Mouse (Mus musculus) inflammation-experienced regulatory T-cells, adult 16 weeks (primary cell): ENCODE results near the gene Zer1. TPM values are rescaled to one million over a fixed set of nuclear protein-coding genes. Genes with fewer than 3 reads are reported as not detected.

ENCODE experiments used
- polyA plus RNA-seq: library from polyadenylated mRNA; unstranded; fragments of 100-300 nt; shearing (Covaris generic); gene quantifications from one replicate; pipeline ENCODE4 v1.2.1, GENCODE M21; 2017

Zer1 gene
- polyA plus RNA-seq, result 37.3 TPM

DNA sequence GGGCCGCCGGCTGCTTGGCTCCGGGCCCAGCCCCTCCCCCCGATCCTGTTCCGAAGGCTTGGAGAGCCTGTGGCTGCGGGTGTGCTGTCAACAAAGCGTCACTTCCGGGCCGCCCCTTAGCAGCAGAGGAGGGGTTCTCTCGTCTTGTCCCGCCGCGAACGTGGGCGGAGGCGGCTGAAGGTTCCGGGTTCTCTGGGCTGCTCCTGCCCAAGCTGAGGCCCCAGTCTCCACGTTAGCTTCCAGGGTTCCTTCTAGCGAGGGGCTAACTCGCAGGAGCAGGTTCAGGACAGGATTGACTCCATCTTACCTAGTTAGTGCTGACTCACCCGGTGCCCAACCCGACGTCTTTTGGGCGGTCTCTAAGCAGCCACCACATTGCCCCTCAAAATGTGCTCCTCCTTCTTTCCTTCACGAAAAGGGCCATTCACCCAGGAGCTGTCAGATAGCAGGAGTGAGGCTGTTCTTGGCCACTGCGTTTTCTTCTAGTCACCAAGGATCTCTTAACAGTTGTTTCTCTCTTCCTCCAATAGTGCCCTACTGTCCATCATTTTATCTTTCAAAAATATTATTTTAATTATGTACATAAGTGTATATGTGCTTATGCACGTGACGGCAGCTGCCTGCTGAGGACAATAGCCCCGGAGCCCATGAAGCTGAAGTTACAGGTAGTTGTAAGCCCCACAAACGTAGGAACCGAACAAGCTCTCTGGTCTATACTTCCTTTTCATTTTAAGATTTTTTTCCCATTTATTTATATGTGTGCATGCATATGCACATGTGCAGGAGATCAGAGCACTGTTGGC lies at the start of gene Zer1:
TSS of gene Zer1 (minus strand) at position 114 of the 803 bp plus-strand sequence.

GRCm38 (mm10) chr2:30171371-30171996 lies 47.1 kb upstream of the Zer1 start, which contains the start of gene Endog:
Gene Endog (plus strand): TSS chr2:30171493.

DNA sequence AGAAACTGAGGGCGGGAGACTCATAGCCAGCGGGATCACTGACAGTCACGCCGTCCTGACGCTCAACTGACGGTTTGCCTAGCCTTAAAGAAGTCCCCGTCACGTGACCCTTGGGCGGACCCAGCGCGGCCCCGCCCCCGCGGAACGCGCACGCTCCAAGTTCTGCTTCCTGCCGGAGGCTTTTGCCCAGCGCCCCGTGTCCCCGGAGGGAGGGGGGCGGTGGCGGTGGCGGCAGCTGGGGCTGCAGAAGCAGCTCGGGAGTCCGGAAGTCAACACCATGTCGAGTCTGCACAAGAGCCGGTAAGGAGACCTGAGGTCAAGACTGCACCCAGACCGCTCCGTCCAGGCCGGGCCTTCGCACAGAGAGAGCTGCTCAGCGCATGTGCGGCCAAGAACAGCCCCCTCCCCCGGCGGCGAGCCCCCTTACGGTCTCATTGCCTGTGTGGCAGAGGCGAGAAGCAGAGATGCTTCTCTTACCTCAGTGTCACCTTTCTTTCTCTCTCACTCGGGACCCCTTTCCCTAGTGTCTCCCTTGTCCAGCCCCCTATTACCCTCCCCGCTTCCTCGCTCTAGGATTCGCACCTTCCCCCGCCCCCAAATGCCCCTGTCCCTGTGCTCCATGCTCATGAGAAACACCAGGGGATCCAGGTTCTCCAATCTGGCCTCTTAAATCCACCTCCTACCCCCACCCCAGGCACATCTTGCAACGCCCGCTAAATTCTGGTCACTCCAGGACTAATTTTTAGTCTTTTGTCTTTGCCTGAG lies 9.4 kb upstream of the Zer1 start, which contains the start of gene Tbc1d13:
TSS of gene Tbc1d13 (plus strand) at position 134 of the 765 bp plus-strand sequence.

GRCm38 (mm10) chr2:30093471-30094207 lies 30.7 kb downstream of the Zer1 start, which contains the start of gene Zdhhc12:
Gene Zdhhc12 (minus strand): TSS chr2:30093648.

DNA sequence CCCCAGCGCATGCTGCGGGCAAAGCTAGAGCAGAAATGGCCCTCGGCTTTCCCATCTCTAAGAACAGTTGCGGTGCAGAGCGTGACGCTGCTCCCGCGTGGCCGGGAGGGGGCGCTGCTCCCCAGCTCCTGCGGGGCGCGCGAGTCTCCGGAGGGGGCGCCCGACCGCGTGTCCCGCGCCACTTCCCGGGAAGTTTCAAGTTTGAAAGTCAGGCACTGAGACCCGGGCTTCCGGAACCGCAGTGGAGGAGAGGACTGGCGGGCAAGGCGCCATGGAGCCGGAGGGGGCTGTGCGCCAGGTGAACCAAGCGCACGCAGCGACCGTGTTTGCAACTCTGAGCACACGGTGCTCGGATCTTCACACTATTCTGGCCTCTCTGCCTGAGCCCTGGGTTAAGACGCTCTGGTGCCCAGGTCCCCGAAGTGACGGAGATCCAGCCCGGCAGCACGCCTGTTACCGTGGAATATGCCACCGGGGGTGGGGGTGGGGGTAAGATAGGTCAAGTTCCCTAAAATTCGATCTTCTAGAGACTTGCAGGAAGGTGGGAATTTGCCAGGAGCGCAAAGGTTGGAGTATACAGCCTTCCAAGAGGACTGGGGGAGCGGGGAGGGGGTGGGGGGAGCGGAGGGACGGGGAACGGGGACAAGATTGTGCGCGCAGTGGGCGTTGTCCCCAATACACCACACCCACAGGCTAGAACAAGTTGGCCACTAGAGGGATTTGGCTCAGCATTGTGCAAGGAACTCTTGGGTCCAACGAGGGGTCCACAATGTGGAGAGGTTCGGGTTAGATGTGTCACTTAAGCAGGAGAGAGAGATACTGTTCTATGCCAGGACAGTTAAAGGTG lies 46.7 kb downstream of the Zer1 start, which contains the start of gene Pkn3:
TSS of gene Pkn3 (plus strand) at position 183 of the 847 bp plus-strand sequence.

DNA sequence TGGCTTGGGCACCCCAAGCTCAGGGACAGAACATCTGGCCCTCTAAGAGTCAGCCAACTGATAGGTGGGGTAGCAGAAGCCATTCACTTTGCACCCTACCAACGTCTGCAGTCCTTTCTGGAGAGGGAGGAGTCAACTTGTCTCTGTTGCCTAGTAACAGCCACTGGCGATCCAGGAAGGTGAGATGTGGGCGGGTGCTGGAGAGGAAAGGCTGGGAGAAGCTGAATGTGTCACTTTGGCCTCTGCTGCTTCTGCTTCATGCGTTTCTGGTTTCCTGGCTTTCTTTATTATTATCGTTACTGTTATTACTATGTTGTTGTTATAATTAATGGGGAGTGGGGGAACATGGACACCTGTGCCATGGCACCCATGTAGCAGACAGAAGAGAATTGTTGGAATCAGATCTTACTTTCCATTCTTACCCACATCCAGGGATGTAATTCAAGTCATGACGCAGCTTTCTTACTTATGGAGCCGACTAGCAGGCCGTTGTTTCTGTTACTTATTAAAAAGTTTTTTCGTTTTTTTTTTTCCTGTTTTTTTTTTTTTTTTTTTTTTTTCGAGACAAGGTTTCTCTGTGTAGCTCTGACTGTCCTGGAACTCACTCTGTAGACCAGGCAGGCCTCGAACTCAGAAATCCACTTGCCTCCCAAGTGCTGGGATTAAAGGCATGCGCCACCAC lies 67.0 kb downstream of the Zer1 start, which contains the start of gene Set:
TSS of gene Set (plus strand) at position 156 of the 682 bp plus-strand sequence.

DNA sequence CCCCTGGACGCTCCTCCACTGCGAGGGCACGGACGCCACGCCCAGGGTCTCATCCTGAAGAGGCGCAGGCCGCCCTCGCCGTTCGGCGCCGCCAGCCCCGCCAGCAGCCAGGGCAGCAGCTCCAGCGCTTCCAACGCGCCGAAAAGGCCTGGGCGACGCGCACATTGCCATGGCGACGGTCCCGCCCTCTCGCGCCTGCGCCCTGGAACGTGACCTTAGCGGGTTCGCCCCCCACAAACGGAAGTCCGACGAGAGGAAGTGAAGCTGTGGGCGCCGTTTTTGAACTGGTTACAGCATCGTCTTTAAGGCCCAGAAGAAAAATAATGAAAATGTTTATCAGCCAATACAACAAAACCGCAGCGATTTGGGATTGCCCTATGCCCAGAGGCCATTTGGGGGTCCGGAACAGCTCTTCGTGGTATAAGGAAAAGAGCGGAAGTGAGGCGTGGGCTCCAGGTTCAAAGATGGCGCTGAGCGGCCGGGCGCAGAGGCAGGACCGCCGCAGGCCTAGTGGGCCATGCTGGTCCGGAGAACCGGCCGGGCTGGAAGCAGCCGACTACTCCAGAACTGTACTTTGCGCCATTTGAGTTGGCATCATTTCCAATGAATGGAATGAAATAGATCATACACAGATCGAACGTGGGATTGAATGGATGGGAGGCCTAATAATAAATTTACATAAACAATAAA lies 75.5 kb downstream of the Zer1 start, which contains the start of gene Wdr34:
TSS of gene Wdr34 (minus strand) at position 183 of the 690 bp plus-strand sequence.

Other genes with a start within 250 kb of the Zer1 start
- 85.8 TPM for gene Odf2, start 235.4 kb downstream of the Zer1 start, polyA plus RNA-seq
- 84.5 TPM for gene Gle1, start 189.2 kb downstream of the Zer1 start, polyA plus RNA-seq
- gene Sptan1, start 159.0 kb downstream of the Zer1 start, polyA plus RNA-seq, result 124 TPM
- 1.7 TPM for gene Wdr34, start 75.7 kb downstream of the Zer1 start, polyA plus RNA-seq
- gene Set, start 67.2 kb downstream of the Zer1 start, polyA plus RNA-seq, result 141 TPM
- gene Pkn3, start 46.9 kb downstream of the Zer1 start, polyA plus RNA-seq, result 2.5 TPM
- 32.3 TPM for gene Zdhhc12, start 30.9 kb downstream of the Zer1 start, polyA plus RNA-seq
- gene Tbc1d13, start 9.2 kb upstream of the Zer1 start, polyA plus RNA-seq, result 8.8 TPM
- 2.6 TPM for gene Endog, start 46.9 kb upstream of the Zer1 start, polyA plus RNA-seq
- 47.6 TPM for gene Spout1, start 53.9 kb upstream of the Zer1 start, polyA plus RNA-seq
- 11.9 TPM for gene Kyat1, start 81.3 kb upstream of the Zer1 start, polyA plus RNA-seq
- 6.4 TPM for gene Lrrc8a, start 113.1 kb upstream of the Zer1 start, polyA plus RNA-seq
- gene Gm28035, start 116.0 kb upstream of the Zer1 start, polyA plus RNA-seq, result 1.6 TPM
- gene Phyhd1, start 141.6 kb upstream of the Zer1 start, polyA plus RNA-seq, result 4.7 TPM
- gene Gm28038, start 156.5 kb upstream of the Zer1 start, polyA plus RNA-seq, result not detected
- gene Dolk, start 161.7 kb upstream of the Zer1 start, polyA plus RNA-seq, result 19.2 TPM
- gene Nup188, start 161.8 kb upstream of the Zer1 start, polyA plus RNA-seq, result 25.2 TPM
- gene Sh3glb2, start 234.8 kb upstream of the Zer1 start, polyA plus RNA-seq, result 145 TPM
- 16.8 TPM for gene Miga2, start 239.6 kb upstream of the Zer1 start, polyA plus RNA-seq